Mouse (Mus musculus) hindlimb bud, embryonic 11.5 days (tissue): ENCODE measurements around the gene 4930523C07Rik.

Source experiments
- DNase-seq: peaks from one replicate; pipeline ENCODE4 v3.0.0-alpha.2; 2012; ENCODE audit warnings: low read depth, low spot score; ENCODE audit errors: extremely low spot score

The 4930523C07Rik gene

DNA sequence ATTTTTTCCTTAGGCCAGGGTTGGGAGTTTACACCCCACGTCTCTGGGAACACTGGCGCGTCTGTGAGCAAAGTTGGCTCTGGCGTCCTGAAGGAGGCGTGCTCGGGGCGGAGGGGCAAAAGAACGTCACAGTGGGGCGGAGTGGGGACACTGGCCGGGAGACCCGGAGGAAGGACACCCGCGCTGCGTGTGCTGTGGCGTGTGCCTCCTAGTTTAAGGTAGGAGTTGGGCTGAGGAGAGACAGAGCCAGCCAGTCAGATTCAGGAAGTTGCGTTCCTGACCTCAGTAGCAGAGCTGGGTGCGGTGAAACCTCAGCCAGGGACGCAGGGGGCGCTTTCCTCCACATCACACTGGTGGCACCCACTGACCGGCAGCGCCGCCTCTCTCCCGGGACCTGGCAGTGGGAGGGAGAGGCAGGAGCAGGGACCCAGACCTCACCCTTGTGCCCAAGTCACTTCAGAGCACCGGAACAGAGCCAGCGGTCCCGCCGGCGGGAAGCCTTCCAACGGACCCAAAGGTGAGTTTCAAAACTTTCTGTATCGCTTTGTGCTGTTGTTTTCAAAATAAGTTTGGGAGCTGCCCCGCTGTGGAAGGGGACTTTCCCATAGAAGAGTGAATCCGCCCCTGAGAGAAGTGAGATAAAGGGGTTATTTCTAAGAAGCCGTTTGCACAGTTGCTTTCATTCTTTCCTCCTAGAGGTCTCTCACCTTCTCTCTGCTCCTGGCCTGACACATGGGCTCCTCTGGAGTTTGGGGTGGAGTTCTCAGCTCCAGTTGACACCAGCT, at the start of gene 4930523C07Rik:
TSS of gene 4930523C07Rik (plus strand) at position 146 of the 785 bp plus-strand sequence.
- DNase-seq = no peak

GRCm38 (mm10) chr1:159997329-159997728, 46.9 kb upstream of the 4930523C07Rik start:
- DNase-seq = no peak

GRCm38 (mm10) chr1:159998349-159998748, 45.8 kb upstream of the 4930523C07Rik start:
- no peak for DNase-seq

- DNase-seq = no peak
Measured at GRCm38 (mm10) chr1:159999232-159999631, 45.0 kb upstream of the 4930523C07Rik start.

DNA sequence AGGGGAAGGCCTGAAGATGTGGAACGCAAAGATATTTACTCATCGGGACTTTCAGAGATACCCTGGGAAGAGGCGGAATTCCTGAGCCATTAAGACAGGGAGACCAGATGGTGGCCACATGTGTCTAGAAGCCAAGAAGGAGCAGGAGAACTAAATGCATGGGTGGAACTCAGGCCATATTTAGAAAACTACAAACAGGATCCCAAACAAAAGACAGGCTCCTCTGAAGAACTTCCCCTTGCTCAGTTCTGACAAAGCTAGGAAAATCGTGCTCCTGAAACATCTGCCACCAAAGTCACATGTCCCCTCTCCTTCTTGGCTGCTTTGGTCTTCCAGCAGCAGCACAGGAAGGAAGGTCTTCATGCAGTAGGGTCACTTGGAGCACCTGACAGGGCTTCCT, 38.9 kb upstream of the 4930523C07Rik start:
- DNase-seq = no peak

DNA sequence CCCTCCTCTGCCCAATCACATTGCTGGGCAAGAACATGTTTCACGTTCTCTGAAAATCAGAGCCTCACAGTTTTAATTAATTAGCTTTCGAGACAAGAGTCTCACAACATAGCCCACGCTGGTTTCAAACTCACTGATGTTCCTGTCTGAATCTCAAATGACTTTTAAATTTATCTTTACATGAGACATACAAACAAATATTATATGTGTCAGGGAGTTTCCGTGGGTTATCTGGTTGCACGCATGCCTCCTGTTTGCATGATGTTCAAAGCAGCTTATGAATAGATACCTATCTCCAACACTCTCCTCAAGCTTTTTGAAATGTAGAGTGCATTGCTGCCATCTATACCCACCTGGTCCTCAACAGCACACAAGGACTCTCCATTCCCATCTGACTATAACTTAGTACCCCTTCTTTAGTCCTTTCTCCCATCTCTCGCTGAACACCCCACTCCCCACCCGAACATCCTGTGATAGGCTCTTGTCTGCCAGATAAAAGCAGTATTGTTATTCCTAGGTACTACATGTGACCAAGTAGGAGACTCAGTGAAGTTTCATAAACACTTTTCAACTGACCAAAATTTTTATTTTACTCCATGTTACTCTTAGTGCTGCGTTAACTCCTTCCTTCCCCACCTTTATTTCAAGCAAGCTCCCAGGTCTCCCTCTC, 37.1 kb upstream of the 4930523C07Rik start:
- DNase-seq = no peak

DNA sequence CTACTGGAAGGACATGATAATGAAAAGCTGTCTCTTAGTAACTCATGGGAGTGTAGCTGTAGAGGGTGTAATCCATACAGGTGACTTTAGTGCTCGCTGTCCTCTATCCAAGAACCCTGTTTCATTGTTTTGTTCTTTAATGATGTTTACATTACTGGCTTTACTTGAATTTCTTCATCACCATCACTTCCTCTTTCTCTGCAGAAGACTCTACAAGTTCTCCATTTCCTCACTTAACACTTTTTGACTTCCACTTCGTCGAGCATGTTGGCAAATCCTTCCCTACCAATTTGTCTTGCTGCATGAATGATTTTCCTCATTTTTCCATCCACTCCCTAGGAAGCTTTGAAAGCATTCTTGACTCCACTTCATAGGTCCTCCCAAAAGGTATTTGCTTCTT, 31.1 kb upstream of the 4930523C07Rik start:
- DNase-seq = no peak

DNA sequence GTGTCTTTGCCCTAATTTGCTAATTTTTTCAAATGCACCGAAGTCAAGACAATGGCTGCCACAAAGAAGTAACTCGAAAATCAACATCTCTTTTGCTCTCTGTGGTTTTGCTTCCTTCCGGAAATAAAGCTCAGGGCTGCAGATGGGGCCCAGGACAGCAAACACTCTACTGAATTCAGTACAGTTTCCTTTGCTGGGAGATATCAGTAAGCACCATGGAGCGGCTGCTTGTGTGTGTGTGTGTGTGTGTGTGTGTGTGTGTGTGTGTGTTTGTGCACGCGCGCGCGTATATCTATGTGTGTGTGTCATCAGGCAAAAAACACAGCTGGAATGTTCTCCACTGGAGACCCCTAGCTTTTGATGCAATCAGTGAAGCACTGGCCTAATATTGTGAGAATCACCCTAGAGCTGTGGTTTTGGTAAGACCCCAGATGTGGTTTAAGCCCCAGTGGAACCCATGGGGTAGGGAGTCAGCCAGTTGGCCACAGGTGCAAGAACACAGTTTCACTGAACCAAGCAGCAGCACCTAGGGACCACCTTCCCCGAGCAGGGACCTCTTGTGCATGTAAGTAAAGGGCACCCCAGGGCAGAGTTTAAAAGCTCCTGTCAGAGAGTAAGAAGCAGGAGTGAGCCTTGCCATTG, 19.7 kb upstream of the 4930523C07Rik start:
- no peak for DNase-seq

DNA sequence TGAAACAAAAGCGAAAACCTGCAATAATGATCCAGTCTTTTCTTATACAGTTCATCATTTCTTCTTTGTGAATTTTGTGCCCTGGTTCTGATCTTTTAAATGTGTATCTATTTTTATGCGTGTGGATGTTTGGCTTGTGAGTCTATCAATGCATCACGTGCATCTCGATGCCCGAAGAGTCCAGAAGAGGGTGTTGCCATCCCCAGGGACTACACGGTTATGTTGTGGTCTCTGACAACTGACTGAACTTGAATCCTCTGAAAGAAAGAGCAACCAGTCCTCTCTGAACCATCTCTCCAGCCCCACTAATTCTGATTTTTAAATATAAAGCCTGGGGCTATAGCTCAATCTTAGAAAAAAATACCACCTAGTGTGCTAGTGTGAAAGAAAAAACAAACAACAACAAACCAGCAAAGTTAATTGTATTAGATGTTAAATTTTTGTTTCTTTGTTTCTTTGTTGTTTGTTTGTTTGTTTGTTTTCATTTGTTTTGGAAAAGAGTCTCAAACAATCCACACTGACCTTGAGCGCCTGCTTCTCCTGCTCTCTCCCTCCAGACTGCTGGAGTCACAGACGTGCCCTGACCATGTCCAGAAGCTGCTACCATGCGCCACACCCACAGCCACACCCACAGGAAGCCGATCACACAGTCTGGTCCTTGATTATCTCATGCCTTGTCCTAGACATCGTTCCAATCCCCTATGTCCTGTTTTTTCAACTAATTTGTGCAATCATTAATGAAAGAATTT, 18.9 kb upstream of the 4930523C07Rik start:
- DNase-seq = no peak

- DNase-seq = no peak
Measured at GRCm38 (mm10) chr1:160025895-160026255, 18.3 kb upstream of the 4930523C07Rik start.

- DNase-seq = no peak
Measured at GRCm38 (mm10) chr1:160027939-160028338, 16.2 kb upstream of the 4930523C07Rik start.

GRCm38 (mm10) chr1:160033948-160034598, 10.1 kb upstream of the 4930523C07Rik start:
- DNase-seq = no peak

GRCm38 (mm10) chr1:160035561-160035960, 8.6 kb upstream of the 4930523C07Rik start:
- no peak for DNase-seq

DNA sequence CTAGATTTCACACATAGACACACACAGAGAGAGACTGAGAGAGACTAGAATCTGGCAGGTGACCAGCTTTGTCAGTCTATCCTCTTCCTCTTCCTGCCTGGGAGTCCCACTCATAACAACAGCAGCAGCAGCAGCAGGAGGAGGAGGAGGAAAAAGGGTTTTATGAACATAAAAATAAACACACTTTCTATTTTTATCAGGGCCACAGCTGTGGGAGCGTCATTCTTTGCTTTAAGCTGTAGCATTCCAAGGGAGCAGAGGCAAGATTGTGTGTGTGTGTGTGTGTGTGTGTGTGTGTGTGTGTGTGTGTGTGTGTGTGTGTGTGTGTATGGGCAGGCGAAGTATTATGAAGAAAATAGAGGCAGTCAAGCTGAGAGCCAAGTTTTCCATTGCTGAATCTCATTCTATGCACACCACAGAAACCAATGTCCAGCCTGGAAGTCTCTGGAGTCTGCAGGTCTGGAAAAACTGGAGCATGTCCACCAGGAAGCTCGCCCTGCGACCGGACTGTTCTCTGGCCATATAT, 7.1 kb upstream of the 4930523C07Rik start:
- no peak for DNase-seq

- DNase-seq = no peak
Measured at GRCm38 (mm10) chr1:160039951-160040645, 4.1 kb upstream of the 4930523C07Rik start.

DNA sequence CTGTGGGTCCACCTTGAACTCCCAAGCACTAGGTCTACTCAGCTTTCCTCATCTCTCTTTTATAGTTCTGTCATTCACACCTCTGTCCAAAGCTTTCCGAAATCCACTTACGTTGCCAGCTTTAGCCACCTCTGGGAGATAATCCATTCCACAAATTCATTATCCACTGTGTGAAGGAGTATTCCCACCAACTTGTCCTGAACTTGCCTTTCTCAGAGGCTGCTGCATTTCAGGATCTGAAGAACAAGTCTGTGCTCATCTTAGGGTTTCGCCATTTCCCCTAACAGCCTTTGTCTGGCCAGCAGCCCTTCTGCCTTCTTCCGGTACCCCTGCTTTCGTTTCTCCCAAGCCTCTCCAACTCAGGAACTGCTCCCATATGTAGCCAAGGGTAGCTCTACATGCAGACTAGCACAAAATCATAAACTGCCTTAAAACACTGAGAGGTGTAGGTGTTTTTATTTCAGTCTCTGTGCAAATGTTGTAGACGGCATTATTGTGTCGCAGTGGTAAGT, 2.9 kb upstream of the 4930523C07Rik start:
- DNase-seq = no peak

GRCm38 (mm10) chr1:160042351-160042750, 1.8 kb upstream of the 4930523C07Rik start:
- no peak for DNase-seq

DNA sequence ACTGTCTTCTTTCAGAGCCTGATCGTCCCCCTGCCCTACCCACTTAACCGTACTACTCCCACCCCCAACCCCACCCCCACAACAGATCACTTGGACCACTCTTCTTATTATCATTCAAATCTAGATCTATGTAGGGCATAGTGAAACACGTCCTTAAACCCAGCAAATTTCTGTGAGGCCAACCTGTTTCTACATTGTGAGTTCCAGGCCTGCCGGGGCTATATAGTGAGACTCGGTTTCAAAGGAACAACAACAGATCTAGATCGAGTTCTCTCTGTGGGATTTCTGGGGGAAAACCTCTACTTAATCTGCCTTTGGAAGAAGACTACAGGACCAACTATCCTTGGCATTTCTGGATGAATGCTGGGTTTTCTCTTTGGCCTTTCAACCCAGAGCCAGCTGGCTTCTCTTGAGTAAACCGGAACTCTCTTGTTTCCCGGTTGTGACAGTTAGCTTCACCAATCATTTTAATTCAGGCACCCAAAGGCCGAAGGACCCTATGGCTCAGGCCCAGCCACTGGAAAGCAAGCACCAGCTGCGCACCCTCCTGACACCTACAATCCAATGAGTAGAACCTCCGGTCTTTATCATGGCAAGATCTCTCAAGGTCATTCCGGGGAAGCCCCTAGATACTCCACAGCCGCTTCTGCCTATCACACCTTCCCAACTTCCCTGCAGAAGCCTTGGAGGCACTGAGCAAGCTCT, 759 bp upstream of the 4930523C07Rik start:
- DNase-seq = no peak

GRCm38 (mm10) chr1:160045056-160045715, 1.0 kb downstream of the 4930523C07Rik start:
- no peak for DNase-seq
